Mouse (Mus musculus) adrenal gland, postnatal 14 days (tissue): Measurements from ENCODE around the gene Ttc26. TPM values are rescaled to one million over a fixed set of nuclear protein-coding genes. Genes with fewer than 3 reads are reported as not detected.

Experiments
- DNase-seq: peaks from one replicate; pipeline ENCODE4 v3.0.0; 2021; ENCODE audit warnings: mixed read lengths
- long read RNA-seq, 2 experiments: library from polyadenylated mRNA; stranded (forward); transcript quantifications; one replicate each; pipeline ENCODE4 v2.0.0; 2021
- total RNA-seq: library from RNA; stranded (reverse); gene quantifications from 2 replicates; pipeline ENCODE4 v1.2.3, GENCODE M21; 2021

Gene Ttc26
- total RNA-seq: 1.6 and 3.3 TPM in 2 replicates
- long read RNA-seq, experiment 1, full-length matches to known transcripts: 2 of 3 reads
- long read RNA-seq, experiment 1, partial matches to known transcripts: 0 of 3 reads
- long read RNA-seq, experiment 1, other reads (novel, unspliced or antisense): 1 of 3 reads
- long read RNA-seq, experiment 2: 0 reads

GRCm38 (mm10) chr6:38381129-38381771 is at the start of gene Ttc26:
TSS of gene Ttc26 (plus strand) at chr6:38381469.
- DNase-seq: peak; percentile 92

- no peak for DNase-seq
Observed at GRCm38 (mm10) chr6:38335264-38335663, 46.0 kb upstream of the Ttc26 start.

GRCm38 (mm10) chr6:38337166-38337705 is 44.0 kb upstream of the Ttc26 start:
- DNase-seq: peak; percentile 35

- DNase-seq: peak; percentile 68
Observed at GRCm38 (mm10) chr6:38337951-38338350, 43.3 kb upstream of the Ttc26 start.

GRCm38 (mm10) chr6:38339078-38339477 is 42.2 kb upstream of the Ttc26 start:
- peak; percentile 41 for DNase-seq

- DNase-seq: peak; percentile 22
Observed at GRCm38 (mm10) chr6:38341751-38342665, 39.3 kb upstream of the Ttc26 start.

GRCm38 (mm10) chr6:38342666-38342992 is 38.6 kb upstream of the Ttc26 start:
- DNase-seq: no peak

GRCm38 (mm10) chr6:38343581-38343980 is 37.7 kb upstream of the Ttc26 start:
- DNase-seq: no peak

- peak; percentile 15 for DNase-seq
Observed at GRCm38 (mm10) chr6:38344006-38344670, 37.1 kb upstream of the Ttc26 start.

GRCm38 (mm10) chr6:38345796-38346195 is 35.5 kb upstream of the Ttc26 start:
- peak; percentile 83 for DNase-seq

GRCm38 (mm10) chr6:38347875-38348274 is 33.4 kb upstream of the Ttc26 start:
- no peak for DNase-seq

- DNase-seq: no peak
Observed at GRCm38 (mm10) chr6:38348811-38349453, 32.3 kb upstream of the Ttc26 start.

GRCm38 (mm10) chr6:38349806-38350205 is 31.5 kb upstream of the Ttc26 start:
- DNase-seq: no peak

GRCm38 (mm10) chr6:38351930-38352329 is 29.3 kb upstream of the Ttc26 start:
- no peak for DNase-seq

- peak; percentile 58 for DNase-seq
Observed at GRCm38 (mm10) chr6:38352451-38352850, 28.8 kb upstream of the Ttc26 start.

- DNase-seq: no peak
Observed at GRCm38 (mm10) chr6:38353181-38353580, 28.1 kb upstream of the Ttc26 start.

- DNase-seq: peak; percentile 93
Observed at GRCm38 (mm10) chr6:38353811-38354722, 27.2 kb upstream of the Ttc26 start, which contains the start of gene Zc3hav1. TSS of gene Zc3hav1 (minus strand) at chr6:38354603.

- no peak for DNase-seq
Observed at GRCm38 (mm10) chr6:38354723-38355353, 26.4 kb upstream of the Ttc26 start.

- DNase-seq: no peak
Observed at GRCm38 (mm10) chr6:38355354-38355823, 25.9 kb upstream of the Ttc26 start.

- DNase-seq: peak; percentile 31
Observed at GRCm38 (mm10) chr6:38355862-38356261, 25.4 kb upstream of the Ttc26 start.
